Mouse (Mus musculus) bone marrow, adult 2 months (tissue): ENCODE data around the gene Mycl. TPM values are rescaled to one million over a fixed set of nuclear protein-coding genes. Genes with fewer than 3 reads are reported as not detected.
"Not testable (repeated sequence)": the region's sequence is repeated elsewhere in the genome, so short reads cannot be mapped to it uniquely, and the experiment has no call there.

ENCODE experiments used
- H3K27ac ChIP-seq: fragments of 200-500 bp; 2 replicates; pipeline ENCODE4 v1.5.1; 2012; ENCODE audit warnings: low read depth, mild to moderate bottlenecking, control low read depth, inconsistent platforms, low read length; ENCODE audit not compliant: control insufficient read depth, poor library complexity, insufficient read depth
- H3K4me1 ChIP-seq: fragments of 200-500 bp; 2 replicates; pipeline ENCODE4 v1.6.1; 2011; ENCODE audit warnings: low read length; ENCODE audit not compliant: control insufficient read depth, insufficient read depth
- H3K4me3 ChIP-seq: fragments of 200-500 bp; replicated peaks from 2 replicates; pipeline ENCODE3; 2011; ENCODE audit warnings: mild to moderate bottlenecking, low read depth, low read length, control low read depth; ENCODE audit not compliant: control insufficient read depth
- CTCF ChIP-seq: fragments of 200-500 bp; IDR thresholded peaks from 2 replicates; pipeline ENCODE4 v1.5.1; 2011; ENCODE audit warnings: low read length, control low read depth; ENCODE audit not compliant: control insufficient read depth, insufficient read depth
- POLR2A ChIP-seq: fragments of 200-500 bp; IDR thresholded peaks from 2 replicates; pipeline ENCODE4 v1.6.1; 2011; ENCODE audit warnings: low read depth, mild to moderate bottlenecking, control low read depth, low read length, borderline replicate concordance; ENCODE audit not compliant: control insufficient read depth
- WGBS: fragments of 180-500 bp; shearing (Covaris S2); methylation state at CpG from one replicate; pipeline ENCODE4 v1.1.7; 2018; 5-methylcytosine and 5-hydroxymethylcytosine counted together
- polyA plus RNA-seq: library from polyadenylated mRNA; stranded (reverse); fragments of >200 nt; gene quantifications from 2 replicates; pipeline ENCODE4 v1.2.4, GENCODE M21; 2011; ENCODE audit warnings: low replicate concordance; ENCODE audit not compliant: missing spikeins, insufficient read depth, insufficient read length

Mycl gene
- polyA plus RNA-seq, 1 experiment: 0.60 TPM

GRCm38 (mm10) chr4:122998537-122999262 is 3.2 kb downstream of the Mycl start:
- Histone ChIP-seq H3K4me1 (no peaks in the 10 kb centered on the region), H3K4me3 (no peak overlapping the region), H3K27ac (no peak overlapping the region)
- 47% methylated on average over 12 of the region's 12 CpGs for WGBS
- no peak for TF ChIP-seq POLR2A
- TF ChIP-seq CTCF: no peak

DNA sequence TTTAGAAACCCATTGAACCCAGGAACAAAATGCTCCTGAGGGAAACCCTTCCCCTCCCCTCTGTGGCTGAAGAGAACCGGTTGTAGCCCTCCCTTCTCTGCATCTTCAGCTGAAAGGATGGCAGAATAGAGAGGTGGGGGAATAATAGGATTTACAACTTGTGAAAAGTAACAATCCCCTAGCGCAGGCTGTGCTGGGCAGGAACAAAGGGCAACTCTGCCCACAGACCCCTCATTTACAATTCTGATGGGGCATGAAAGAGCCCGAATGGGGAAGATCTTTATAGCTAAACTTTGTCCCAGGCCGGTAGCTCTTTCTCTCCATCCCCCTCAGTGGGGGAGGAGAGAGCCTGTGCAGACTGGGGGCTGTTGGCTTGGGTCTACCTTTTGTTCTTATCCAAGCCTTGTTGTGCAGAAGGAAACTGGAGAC is 3.8 kb downstream of the Mycl start:
- no peak overlapping the region for H3K27ac ChIP-seq
- 33% methylated on average over 4 of the region's 4 CpGs for WGBS
- H3K4me1 ChIP-seq: no peaks in the 10 kb centered on the region
- TF ChIP-seq CTCF (no peak), POLR2A (no peak)
- H3K4me3 ChIP-seq: no peak overlapping the region

DNA sequence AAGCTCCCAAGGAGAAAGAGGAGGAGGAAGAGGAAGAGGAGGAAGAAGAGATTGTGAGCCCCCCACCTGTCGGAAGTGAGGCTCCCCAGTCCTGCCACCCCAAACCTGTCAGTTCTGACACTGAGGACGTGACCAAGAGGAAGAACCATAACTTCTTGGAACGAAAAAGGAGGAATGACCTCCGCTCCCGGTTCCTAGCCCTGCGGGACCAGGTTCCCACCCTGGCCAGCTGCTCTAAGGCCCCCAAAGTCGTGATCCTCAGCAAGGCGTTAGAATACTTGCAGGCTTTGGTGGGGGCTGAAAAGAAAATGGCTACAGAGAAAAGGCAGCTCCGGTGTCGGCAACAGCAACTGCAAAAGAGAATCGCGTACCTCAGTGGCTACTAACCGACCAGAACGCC is 4.7 kb downstream of the Mycl start:
- H3K4me1 ChIP-seq: no peaks in the 10 kb centered on the region
- no peak overlapping the region for H3K4me3 ChIP-seq
- H3K27ac ChIP-seq: no peak overlapping the region
- TF ChIP-seq CTCF (no peak), POLR2A (no peak)
- 71% methylated on average over 14 of the region's 14 CpGs for WGBS

DNA sequence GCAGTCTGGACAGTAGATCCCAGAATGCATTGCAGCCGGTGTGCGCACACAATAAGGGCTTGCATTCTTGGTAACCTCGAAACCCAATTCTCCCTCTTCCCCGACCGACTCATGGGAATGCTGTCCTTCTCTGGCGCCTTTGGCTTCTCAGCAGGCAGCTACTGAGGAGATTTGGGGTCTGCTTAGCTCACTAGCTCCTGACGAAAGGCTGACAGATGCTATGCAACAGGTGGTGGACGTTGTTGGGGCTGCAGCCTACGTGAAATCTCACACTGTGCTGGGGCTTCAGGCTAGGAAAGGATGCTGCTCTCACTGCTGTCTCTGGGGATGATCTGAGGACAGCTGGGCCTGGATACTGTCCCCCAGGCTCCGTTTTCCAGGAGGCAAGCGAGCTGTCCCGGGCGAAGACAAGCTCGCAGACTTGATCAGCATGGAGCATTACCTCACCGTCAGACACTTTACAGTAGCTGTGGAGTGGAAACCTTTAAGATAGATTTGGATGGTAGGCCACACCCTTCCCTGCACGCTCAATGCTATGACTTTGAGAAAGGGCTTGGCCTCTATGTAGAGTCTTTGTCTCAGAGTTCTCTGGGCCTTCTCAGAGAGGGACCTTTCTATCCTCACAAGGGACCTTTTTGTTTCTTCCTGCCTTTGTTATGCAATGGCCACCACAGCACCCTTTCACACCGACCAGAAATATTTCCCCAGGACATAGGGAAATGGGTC is 5.3 kb downstream of the Mycl start:
- no peak overlapping the region for H3K27ac ChIP-seq
- no peak overlapping the region for H3K4me3 ChIP-seq
- 77% methylated on average over 17 of the region's 17 CpGs for WGBS
- TF ChIP-seq CTCF: no peak
- TF ChIP-seq POLR2A: no peak
- H3K4me1 ChIP-seq: no peaks in the 10 kb centered on the region

GRCm38 (mm10) chr4:123005054-123005966 is 9.9 kb downstream of the Mycl start:
- 65% methylated on average over 15 of the region's 15 CpGs for WGBS
- Histone ChIP-seq H3K4me1 (no peaks in the 10 kb centered on the region), H3K4me3 (no peak overlapping the region), H3K27ac (no peak overlapping the region)
- no peak for TF ChIP-seq POLR2A
- no peak for TF ChIP-seq CTCF

GRCm38 (mm10) chr4:123012501-123012900 is 17.0 kb downstream of the Mycl start:
- not testable (repeated sequence) for H3K4me1 ChIP-seq, H3K4me3 ChIP-seq, H3K27ac ChIP-seq
- WGBS: 92% methylated on average over 4 of the region's 4 CpGs

DNA sequence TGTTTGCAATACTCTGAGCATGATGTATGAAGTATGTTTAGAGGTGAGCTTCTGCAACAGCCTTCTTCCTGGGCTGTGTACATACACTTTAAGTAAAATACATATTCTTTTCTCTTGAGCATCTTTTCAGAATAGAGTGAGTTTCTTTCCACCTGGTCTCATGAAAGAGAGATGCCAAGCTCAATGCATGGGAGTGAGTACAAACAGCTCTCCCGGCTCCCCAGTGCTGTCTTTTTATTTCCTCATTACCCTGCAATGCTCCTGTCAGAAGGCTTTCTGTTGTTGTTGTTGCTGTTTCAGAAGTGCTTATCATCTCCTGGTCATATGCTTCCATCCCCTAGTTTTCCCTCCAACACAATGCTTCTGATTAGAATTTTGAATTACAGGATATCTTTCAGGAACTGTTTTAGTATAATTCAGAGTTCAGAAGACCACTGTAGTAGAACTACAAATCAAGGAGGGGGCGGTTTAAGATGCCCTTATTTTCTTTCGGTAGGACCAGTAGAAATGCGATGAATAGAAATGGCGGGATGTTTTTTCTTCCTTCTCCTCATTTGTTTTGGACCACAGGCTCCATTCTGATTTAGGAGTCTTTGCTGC is 18.0 kb downstream of the Mycl start:
- H3K4me1 ChIP-seq: peaks cover 1% of the 10 kb centered on the region
- WGBS: 68% methylated on average over 5 of the region's 5 CpGs
- TF ChIP-seq CTCF (no peak), POLR2A (no peak)
- no peak overlapping the region for H3K4me3 ChIP-seq
- no peak overlapping the region for H3K27ac ChIP-seq
